Mouse (Mus musculus) cerebellum, adult 9-10 months (tissue): ENCODE measurements around the gene Vmn2r88.
A peak's percentile ranks its signal among the peaks of the same experiment; 100 is the strongest.
"Not testable (repeated sequence)": the region's sequence is repeated elsewhere in the genome, so short reads cannot be mapped to it uniquely, and the experiment has no call there.

Source experiments
- DNase-seq: peaks from one replicate; pipeline ENCODE4 v3.0.0; 2022

The Vmn2r88 gene

DNA sequence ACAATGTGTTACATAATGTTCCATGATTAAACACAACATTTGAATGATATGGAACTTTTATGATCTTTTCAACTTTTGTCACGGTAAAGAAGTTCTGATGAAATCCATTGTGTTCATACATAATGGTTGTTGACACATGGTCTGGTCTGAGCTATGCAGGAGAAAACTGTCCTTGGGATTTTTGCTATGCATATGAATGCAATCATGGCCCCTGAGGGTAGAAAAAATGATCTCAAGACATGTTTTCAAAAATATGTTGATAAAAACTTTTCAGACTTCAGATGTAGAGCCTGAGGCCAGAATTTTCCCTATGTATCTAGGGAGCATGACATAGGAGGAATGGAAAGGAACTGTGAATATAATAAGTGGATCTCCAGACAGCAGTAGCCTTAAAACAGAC lies at the start of gene Vmn2r88:
Vmn2r88 (plus strand) TSS at position 301 of the 400 bp plus-strand sequence.
- no peak for DNase-seq

GRCm38 (mm10) chr14:51361456-51361855 lies 49.2 kb upstream of the Vmn2r88 start, which contains the start of gene Gm7247:
Gm7247 (plus strand) TSS chr14:51361756.
- DNase-seq: no peak

DNA sequence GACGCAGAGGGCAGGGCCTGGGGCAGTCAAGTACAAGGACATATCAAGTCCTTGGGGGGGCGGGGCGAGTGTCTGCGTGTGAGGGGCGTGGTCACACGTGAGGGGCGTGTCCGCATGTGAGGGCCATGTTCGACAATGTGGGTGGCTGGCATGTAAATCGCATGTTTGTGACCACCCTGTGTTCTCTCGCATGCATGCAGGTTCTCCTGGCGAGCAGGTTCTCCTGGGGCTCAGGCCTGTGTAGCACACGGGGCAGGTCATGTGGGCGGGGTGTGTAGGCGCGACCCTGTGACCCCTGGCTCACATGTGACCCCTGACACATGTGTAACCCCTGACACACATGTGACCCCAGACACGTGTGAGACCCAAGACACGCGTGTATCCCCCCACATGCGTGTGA lies 27.8 kb upstream of the Vmn2r88 start:
- DNase-seq: no peak

- no peak for DNase-seq
Measured at GRCm38 (mm10) chr14:51384351-51384750, 26.3 kb upstream of the Vmn2r88 start.

DNA sequence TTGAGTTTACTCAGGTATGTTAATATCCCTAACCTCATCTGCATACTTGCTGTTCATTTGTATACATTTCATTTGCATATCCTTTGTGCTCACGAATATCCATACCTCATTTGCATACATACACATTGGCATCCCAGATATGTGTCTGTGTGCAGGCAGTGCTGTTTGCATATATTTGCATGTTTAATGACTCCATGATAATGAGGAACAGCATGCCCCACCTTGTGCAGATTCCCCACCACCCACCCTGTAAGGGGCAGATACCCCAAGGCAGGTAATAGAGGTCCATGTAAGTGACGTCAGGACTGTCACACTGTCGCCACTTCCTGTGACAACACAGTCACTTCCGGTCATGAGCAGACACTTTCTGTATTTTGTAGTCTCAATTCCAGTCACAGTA lies 24.9 kb upstream of the Vmn2r88 start:
- no peak for DNase-seq

DNA sequence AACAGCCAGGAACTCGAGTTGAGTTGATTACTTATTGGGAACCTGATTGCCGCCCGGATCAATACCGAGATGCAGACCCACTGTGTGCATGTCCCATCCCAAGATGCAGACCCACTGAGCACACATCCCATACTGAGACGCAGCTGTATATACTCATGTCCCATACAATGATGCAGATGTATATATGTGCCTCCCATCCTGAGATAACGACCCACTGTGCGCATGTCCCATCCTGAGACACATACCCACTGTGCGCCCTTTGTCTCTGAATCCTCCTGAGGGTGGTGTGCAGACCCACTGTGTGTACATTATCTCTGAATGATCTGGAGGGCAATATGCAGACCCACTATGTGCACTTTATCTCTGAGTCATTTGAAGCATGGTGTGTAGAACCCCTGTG lies 22.9 kb upstream of the Vmn2r88 start:
- no peak for DNase-seq

- DNase-seq: no peak
Measured at GRCm38 (mm10) chr14:51388222-51388621, 22.4 kb upstream of the Vmn2r88 start.

DNA sequence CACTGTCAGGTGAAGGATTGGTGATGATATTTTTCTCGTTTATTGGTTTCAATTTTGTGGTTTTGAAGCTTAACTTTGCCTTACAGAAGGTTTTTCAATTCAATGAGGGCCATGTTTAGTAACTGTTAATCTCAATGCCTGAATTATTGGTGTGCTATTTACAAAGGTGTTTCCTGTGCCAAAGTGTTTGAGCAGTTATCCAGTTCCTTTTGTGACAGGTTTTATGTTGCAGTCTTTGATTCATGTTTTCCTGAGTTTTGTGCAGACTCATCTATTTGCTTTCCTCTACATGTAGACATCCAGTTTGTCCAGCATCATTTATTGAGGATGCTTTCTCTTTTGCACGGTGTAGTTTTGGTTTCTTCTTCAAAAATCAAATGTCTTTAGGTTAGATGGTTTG lies 13.3 kb downstream of the Vmn2r88 start:
- DNase-seq: no peak

GRCm38 (mm10) chr14:51430138-51430537 lies 19.5 kb downstream of the Vmn2r88 start:
- DNase-seq: peak; percentile 3

DNA sequence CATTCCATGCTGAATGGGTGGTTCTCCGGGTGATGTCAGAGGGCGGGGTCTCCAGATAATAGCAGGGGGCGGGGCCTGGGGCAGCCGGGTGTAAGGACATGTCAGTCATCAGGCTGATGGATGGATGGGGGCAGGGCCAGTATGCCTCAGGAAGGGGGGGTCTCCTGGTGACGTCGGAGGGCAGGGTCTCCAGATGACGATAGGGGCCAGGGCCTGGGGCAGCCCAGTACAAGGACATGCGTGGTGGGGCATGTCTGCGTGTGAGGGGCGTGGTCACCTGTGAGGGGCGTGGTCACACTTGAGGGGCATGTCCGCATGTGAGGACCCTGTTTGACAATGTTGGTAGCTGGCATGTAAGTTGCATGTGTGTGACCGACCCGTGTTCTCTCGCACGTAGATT lies 23.9 kb downstream of the Vmn2r88 start:
- no peak for DNase-seq

DNA sequence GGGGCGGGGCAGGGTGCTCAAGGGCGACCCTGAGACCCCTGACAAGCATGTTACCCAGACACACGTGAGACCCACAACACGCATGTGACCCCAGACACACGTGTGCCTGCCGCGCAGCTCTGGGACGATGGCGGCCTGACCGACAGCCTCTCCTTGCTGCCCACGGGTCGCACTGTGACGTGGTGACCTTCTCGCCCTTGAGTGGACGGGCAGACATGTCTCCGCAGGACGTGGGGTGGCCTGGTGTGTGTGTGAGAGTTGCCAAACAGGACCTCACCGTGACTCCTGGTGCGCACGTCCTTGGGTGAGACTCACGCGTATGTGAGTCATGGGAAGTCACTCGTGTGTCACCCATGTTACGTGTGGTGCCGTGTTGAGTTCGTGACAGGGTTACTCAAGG lies 24.4 kb downstream of the Vmn2r88 start:
- DNase-seq: no peak

GRCm38 (mm10) chr14:51438955-51439354 lies 28.3 kb downstream of the Vmn2r88 start:
- DNase-seq: no peak

GRCm38 (mm10) chr14:51451557-51451956 lies 40.9 kb downstream of the Vmn2r88 start, which contains the start of gene Vmn2r89:
Vmn2r89 (plus strand) TSS chr14:51451857.
- not testable (repeated sequence) for DNase-seq
